Mouse (Mus musculus) testis, adult 2 months (tissue): ENCODE measurements around the gene Fam71f2.

Experiments used
- CTCF ChIP-seq: fragments of 200-500 bp; IDR thresholded peaks from 2 replicates; pipeline ENCODE4 v1.5.1; 2012; ENCODE audit warnings: low read depth, mild to moderate bottlenecking, inconsistent platforms, low read length, moderate library complexity; ENCODE audit not compliant: control insufficient read depth, insufficient read depth, insufficient replicate concordance
- POLR2A ChIP-seq: fragments of 200-500 bp; IDR thresholded peaks from 2 replicates; pipeline ENCODE4 v1.6.1; 2012; ENCODE audit warnings: low read depth, mild to moderate bottlenecking, inconsistent platforms, low read length, moderate library complexity; ENCODE audit not compliant: control insufficient read depth

DNA sequence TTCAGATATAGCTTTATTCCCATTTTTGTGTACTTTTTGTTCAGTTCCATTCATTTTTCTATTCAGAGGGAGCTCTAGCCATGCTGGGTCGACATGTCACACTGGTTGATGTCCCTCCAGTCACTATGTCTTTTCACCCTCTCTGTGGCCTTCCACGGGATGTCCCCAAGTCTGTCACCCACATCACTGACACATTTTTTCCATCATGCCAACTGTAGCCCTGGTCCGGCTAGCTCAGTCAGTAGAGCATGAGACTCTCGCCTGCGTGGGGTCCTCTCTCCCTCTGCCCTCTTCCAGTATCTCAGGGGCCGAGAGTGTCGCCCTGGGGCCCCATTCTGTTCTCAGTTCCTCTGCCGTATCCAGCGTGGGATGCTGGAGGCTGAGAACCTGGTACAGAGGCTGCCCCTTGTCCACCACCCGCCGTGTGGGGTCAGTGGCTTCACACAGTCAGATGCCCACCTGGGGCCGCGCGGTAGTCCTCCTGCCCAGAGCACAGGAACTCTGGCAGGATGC lies 34.4 kb downstream of the Fam71f2 start:
- no peak for TF ChIP-seq CTCF
- TF ChIP-seq POLR2A: no peak
